Mouse (Mus musculus): Measurements from ENCODE around the gene Gm28047.

DNA sequence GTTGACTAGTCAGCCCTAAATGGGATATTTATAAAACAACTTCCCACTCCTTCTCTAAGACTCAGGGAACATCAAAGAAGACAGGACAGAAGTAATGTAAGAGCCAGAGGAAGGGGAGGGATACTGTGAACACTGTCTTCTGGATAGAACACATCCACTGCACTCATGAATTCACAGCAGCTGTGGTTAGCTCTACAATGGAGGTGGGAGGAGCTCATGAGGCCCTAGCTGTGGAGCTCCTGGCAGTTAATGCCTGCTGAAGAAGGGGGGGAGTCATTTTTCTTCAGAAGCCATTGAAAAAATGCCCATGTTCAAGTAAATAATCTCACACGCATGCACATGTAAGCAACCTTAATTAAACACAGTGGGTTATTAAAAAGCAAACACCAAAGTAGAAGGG lies 47.9 kb downstream of the Gm28047 start:
- TF ChIP-seq CTCF (IDR thresholded peaks at IDR 0.05; ENCODE audit: control insufficient read depth, insufficient read depth, low read length): no peak
- no peak for TF ChIP-seq POLR2A (IDR thresholded peaks at IDR 0.05; ENCODE audit: borderline replicate concordance, control insufficient read depth, low read depth, low read length)
